Mouse (Mus musculus) urinary bladder, postnatal 36 days (tissue): Measurements from ENCODE around the gene Capn5.
"Not testable (repeated sequence)": the region's sequence is repeated elsewhere in the genome, so short reads cannot be mapped to it uniquely, and the experiment has no call there.

ENCODE experiments used
- DNase-seq, 2 experiments: peaks; one replicate each; pipeline ENCODE4 v3.0.0; 2022; ENCODE audit warnings: low spot score in 2 of 2, mixed read lengths in 1 of 2

Gene Capn5

DNA sequence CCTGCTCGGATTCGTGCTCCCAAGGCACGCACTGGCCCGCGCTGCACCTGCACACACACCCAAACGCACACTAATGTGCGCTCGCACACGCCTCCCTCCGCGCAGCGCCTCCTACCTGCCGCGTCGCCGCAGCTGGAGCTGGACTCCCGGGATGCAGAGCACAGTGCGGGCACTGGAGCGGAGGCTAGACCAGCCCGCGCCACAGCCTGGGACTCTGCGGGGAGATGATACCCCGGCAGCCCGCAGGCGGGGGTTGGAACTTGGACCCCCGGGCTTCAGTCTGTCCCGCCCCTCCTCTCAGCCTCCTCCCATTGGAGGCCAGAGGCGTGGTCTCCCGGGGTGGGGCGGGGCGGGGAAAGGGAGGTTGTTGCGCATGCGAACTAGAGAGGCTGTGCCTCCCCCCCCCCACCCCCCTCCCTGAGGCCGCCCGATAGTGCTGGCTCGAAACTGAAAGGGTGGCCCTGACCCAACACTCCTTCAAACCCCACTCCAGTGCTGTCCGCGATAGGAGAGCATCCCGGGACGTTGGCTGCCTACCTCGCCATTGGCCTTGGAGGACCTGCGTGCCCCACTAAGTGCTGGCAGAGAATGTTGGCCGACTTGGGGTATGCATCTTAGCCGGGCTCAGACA, at the start of gene Capn5:
Gene Capn5 (minus strand): TSS at position 346 of the 631 bp plus-strand sequence.
- peak in 1 of 2 experiments; percentile 52 for DNase-seq

DNA sequence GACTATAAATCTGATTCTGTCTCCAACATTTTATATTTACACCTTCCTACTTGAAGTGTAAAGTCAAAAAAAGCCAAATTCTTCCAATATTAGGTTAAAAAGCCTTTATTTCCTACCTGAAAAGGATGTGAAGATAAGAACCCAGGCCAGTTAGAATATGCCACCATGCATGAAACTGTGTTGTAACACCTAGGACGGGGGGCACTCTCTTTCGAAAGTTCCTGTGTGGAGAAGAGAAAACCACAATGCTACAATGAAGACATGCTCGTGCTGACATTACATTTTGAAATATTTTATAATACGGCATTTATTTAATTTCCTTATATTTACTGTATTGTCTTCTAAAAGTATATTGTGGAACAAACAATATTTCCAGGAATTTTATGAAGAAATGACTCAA, 45.7 kb upstream of the Capn5 start:
- no peak for DNase-seq

DNA sequence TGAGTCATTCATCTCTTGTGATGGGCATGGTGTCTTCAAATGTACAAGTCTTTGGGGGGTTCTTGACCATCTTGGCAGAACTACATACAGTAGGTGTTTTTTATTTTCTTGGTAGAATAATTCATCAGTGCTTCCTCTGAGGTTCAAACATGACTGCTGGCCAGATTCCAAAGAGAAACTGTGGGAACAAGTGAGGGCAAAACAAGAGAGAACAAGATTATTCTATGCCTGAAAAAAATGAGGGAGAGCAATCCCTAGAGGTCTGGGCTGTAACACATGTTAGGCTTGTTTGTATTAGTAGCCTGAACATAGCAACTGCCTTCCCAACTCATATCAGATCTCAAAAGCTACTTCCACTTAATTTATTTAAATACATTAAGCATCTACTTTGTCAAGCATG, 38.6 kb upstream of the Capn5 start:
- no peak for DNase-seq

DNA sequence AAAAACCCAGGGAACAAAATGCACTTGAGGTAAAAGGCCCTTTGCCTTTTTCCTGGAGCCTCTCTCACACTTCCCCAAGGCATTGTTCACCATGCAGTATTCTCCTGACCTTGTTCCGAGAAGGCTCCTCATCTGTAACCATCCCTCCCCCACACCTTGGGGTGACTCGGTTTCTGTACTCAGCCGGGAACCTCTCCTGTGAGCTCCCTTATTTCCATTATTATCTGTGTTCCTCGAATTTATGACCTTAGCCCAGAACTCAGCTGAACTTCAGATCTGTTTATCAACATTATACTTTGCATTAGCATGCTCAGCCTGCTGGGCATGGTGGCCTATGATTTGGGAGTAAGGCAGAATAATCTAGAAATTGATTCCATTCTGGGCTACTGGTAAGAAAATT, 24.9 kb upstream of the Capn5 start:
- no peak for DNase-seq

DNA sequence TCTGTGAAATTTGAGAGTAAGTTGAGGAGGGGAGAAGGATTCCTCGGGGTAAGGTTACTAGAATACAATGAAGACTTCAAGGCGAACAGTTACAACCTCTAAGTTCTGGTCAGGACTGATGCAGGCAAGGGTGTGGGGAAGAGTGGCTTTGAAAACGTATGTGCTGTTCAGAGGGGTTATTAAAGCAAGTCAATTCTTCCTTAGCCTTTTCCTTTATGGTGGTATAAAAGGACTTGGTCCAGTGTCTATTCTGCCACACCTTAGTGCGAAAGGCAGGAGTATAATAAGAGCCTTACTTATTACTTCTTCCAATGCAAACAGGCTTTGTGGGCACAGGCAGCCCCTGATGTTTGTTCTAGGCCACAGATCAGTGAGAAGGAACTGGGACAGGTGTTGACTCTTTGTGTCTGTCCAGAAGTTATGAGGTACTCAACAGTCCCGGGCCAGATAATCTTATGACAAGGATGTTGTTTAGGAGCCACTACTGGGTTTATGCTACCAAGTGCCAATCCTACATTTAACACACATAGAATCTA, 23.5 kb upstream of the Capn5 start:
- no peak for DNase-seq

DNA sequence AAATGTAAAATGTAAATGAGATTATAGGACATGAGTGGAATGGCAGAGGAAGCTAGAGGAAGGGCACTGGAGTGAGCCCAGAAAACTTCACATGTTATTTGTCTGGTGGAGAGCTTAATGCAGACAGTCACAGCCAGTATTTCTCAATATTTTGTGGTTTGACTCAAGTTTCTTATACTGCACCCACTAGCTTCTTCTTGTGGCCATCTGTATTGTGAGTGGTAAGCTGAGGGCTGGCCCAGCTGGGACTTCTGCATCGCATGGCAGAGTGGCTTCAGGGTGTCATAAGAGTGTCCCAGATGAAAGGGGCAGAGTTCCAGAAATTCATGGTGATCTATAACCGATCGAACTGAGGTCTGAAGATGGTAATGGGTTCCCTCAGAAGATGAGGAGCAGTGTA, 22.3 kb upstream of the Capn5 start:
- DNase-seq: no peak

DNA sequence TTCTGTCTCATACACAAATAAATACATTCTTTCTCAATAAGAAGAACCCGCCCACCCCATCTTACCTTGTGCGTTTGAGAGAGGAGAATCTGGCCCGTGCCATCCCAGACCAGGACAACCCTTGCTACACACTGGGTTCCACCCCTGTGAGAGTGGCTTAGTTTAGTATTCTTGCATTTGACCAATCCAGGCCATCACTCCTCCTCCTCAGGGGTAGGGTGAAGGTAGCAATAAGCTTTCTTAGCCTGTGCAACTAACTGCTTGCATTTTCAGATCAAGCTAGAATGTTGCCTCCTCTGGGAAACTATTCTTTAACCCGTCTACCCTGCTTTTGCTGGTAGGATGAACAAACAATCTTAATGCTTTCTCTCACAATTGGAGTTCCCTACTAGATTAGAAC, 21.3 kb upstream of the Capn5 start, which contains the start of gene B3gnt6:
Gene B3gnt6 (minus strand): TSS at position 101 of the 400 bp plus-strand sequence.
- no peak for DNase-seq

DNA sequence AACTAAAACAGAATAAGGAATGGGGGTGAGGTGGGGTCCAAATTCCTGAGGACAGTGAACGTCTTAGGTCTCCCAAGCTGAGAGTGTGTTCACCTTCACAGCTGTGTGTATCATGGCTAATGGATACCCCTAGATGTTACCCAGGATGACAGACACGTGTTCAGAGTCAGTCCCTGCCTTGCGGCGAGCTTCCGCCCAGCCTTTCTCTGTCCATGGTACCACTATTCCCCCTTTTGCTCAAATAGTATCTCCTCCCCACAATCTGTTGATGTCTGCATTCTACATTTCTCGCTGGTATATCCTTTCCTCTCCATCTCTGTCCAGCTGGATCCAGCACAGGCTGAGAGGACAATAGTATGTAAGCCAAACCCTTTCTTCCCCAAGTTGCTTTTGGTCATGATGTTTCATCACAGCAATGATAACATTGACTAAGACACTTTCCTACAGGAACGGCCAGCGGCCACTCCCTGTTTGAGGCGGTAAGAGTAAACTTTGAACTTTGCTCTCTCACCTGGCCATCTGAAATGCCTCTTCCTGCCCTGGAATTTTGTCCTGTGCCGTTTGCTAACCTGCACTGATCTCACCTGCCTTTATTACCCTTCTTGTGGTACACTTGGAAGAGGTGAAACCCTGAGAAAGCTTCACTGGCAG, 17.2 kb upstream of the Capn5 start:
- DNase-seq: no peak

DNA sequence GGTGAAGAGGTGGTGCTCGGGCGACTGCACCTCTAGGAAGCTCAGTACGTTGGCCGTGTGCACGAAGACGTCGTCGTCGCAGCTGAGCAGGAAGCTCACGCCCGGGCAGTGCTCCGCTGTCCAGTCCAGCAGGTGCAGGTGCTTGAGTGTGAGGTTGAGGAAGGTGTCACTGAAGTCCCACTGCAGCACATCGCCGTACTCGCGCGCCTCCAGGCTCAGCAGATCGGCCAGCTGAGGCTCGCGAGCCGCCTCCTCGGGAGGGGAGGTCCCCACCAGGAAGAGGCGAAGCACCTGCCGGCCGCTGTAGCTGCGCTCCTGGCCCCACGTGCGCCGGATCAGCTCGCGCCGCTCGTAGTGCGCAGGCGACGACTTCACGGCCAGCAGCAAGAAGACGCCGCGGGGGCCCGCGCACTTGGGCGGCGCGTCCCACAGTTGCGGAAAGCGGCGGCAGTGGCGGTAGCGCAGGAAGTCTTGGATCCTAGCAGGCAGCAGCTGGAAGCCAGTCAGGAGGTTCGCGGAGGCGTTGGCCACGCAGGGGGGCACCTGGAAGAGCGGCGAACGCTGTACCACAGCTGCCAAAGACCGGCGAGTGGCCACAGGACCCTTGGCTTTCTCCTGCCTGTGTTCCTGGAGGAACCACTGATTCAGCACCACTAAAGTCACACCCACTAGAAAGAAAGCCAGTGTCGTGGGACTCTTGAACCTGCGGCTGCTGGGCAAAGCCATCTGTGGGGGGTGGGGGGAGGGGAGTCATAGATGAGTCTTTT, 16.1 kb upstream of the Capn5 start:
- DNase-seq: no peak

DNA sequence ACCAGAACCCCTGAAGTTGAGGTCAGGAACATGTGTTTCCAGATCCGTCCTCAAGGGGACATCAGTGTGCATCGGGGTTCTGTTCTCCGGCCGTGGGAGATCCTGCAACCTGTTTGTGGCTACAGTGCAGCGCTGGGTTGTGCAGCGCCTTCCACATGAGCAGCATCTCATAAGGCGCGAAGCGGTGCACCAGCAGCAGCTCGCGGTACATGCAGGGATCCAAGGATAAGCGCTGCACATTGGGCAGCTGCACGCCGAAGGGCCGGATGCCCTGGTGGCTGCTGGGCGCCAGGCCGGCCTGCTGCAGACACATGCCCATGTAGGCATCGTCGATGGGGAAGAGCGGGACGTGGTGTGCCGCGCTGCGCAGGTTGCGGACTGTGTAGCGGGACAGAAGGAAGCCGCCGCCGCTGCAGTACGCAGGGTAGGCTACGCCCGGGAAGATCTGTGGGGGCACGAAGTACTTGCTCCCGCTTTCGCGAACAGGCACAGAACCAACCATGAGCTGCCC, 15.5 kb upstream of the Capn5 start:
- no peak for DNase-seq

DNA sequence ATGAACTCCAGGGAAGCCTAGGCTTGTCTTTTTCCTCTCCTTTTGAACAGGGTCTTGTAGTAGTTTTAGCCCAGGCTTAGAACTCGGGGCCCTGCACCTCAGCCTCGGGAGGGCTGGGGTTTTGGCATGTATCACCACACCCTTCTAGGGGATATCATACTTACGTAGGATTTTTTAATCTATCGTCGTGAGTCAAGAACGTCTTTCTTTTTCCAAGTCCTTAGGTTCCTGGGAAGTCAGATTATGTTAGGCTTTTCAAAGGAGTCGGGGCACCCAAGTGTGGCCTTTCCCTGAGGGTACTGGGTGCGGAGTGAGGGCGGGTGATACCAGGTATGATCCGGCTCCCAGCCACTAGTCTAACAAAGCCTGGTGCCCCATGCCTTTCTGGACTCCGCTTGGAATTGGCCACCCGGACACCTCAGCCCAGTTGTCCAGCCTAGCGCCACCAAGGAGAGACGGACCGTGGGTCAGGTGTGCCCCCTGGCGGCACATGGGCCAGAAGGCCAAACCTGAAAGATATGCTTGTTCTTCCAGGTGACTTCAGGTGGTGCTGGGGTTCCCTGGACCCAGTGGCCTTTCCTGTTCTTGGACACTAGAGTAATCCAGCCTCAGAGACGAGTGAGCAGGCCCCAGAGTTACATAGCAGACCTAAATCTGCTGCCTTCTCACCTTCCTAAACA, 13.6 kb upstream of the Capn5 start:
- DNase-seq: peak; percentile 30 to 50

DNA sequence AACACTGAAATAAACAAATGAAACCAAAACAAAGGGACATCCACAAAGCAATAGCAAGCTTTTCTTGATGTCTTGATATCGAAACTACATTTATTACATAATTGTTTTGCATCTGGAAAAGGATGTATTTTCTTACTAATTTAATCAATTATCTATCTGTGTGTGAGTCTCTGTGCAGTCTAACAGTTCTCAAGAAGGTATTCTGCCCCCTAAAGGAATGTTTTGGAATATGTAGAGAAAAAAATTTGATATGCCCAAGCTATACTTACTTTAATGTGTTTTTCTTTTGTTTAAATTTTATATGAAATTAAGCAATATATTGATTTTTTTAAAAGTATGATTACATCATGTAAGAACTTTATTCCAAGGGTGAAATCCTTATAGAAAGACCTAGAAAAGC, 12.5 kb upstream of the Capn5 start:
- DNase-seq: no peak

DNA sequence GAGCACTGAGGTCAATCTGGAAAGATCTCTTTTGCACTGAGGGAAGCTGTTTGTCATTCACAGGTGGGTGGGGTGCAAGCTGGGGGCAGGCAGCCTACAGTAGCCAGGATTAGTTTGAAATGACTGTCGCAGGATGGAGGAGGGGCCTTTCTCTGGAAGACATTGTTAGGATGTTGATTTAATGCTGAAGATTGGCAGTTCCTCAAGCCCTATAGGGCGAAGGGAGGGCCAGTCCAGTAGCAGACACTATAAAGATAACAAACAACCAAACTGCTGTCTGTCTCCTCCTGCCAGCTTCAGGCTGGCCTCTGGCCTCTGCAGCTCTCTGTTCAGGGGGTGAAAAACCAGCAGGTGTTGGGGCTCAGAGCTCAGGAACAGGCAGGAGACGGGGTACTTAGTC, 11.7 kb upstream of the Capn5 start:
- DNase-seq: no peak

DNA sequence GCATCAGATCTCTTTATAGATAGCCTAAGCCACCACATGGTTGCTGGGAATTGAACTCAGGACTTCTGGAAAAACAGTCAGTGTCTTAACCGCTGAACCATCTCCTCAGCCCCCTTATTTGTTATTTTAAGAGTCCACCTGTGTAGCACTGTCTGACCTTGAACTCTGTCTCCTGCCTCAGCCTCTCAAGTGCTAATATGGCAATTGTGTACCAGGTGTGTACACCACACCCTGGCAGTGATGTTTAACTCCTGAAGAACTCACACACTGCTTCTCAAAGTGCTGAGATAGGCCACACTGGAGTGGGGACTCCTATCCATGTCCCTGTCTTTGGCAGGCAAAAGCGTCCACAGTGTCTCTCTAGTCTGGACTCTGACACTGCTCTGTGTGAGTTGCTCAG, 10.6 kb upstream of the Capn5 start:
- no peak for DNase-seq

DNA sequence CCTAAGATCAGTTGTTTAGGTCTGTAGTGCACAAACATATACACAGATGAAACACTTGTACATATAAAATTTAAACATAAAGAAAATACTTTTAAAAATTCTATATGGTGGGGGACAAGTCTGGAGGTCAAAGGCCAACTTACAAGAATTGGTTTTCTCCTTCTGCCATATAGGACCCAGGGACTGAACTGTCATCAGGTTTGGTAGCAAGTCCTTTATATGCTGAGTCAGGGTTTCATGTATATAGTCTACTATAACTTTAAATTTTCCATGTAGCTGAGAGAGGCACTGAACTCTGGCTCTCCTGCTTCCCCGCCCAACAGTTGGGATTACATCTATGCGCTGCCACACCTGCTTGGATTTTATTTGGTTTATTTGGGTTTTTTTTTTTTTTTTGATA, 10.2 kb upstream of the Capn5 start:
- no peak for DNase-seq

DNA sequence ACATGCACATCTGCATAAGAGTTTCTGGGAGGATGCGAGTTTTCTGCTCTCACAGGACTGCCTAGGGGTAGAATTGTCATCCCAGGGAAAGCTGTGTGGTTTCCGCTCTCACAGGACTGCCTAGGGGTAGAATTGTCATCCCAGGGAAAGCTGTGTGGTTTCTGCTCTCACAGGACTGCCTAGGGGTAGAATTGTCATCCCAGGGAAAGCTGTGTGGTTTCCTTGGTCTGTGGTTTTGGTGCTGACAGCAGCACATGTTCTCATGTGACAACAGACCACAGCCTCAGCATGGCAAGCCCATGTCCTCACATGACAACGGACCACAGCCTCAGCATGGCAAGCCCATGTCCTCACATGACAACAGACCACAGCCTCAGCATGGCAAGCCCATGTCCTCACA, 9.3 kb upstream of the Capn5 start:
- DNase-seq: not testable (repeated sequence)

DNA sequence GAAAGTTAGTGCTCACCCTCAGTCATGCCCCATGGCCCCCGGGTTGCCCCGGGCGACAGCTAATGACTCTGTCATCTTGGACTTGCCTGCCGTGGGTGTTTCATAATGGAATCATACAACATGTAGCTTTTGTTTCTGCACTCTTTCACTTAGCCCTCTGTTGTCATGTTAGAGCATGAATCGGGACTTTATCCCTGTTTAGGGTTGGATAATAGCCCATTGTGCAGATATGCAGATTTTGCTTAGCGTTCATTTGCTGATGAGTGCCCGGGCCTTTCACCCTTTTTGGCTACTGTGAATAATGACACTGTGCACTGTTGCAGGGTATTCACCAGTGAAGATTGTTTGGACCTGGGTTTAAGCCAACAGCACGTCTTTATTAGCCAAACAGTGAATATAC, 8.6 kb upstream of the Capn5 start:
- no peak for DNase-seq

DNA sequence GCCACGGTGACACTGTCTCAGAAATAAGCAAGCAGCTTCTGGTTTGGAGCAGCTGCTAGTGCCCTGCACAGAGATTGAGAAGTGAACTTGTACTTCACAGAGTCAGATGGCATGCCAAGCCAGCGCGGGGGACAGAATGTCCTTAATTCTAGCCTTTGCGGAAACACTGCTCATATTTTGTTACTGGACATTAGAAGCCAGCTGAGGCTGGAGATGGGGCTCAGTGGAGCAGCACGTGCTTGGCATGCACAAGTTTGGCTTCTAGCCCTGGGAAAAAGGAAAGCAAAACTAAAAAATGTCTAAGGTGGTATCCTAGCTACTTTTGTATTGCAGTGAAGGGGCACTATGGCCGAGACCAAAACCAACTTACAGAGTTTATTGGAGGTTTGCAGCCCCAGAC, 7.3 kb upstream of the Capn5 start:
- DNase-seq: no peak

DNA sequence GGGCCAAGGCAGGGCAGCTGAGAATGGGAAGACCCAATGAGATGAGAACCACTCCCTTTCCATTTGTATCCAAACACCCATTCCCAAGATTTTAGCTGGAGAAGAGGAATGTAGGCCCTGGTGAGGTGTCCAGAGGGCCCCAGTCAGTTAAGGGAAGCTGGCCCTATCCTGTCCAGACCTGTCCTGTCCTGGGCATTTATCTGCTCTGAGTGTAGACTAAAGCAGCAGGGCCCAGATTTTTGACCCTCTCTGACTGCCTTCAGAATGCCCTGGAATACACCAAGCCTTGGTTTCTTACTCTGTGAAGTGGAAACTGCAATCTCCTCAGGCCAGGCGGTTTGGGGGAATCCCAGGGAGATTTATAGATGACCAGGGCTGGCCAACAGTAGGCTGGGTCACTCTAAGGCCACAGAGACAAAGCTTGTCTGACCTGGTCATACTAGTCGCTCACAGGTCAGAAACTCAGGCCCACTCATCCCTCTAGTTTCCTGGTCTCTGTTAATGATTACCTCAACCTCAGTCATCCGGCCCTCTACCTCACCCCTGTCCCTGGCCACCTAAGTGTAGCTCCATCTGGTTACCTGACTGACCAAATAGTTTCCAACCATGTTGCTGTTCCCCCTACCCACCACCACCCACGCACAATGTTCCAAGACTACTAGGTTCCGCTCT, 622 bp upstream of the Capn5 start:
- DNase-seq: no peak

DNA sequence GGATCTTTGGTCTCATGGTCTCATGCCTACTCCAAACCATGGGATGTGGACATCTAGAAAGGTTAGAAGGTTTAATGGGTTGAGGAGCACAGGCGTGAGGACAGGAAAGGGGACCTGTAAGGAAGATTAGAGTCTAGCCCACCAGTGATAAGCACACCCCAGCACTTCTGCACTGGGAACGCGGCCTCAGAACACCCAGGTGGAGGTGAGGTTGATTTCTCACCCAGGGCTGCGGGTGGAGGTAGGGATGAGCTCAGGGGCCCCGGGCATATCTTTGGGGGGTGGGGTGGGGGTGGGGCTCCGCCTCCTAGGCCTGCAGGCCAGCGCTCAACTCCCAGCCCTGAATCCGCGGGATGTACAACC, 527 bp downstream of the Capn5 start:
- no peak for DNase-seq

DNA sequence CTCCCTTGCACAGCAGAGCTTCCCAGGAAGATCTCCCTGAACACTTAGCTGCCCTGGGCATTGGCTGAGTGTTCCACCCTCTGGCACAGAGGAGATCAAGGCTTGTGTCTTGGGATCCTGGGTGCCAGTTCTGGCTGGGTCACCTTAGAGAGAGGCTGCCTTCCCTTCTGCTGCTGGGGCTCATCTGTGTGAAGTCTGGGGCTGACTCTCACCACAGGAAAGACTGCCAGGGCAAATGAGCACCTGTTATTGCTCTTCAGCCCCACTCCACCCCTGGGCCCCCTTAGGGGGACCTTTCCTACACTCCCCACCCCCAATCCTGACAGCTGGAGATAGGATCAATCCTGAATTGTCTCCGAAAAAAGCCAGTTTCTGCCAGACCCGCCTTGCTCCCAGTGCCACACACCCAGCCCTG, 996 bp downstream of the Capn5 start:
- no peak for DNase-seq
